Mouse (Mus musculus) MEL (cell line): ENCODE measurements around the gene Zfp385b. TPM values are rescaled to one million over a fixed set of nuclear protein-coding genes. Genes with fewer than 3 reads are reported as not detected.

ENCODE experiments used
- DNase-seq: peaks from one replicate; pipeline ENCODE4 v3.0.0; 2011; ENCODE audit warnings: low read depth, low spot score
- H3K27ac ChIP-seq: 2 replicates; pipeline ENCODE4 v1.5.1; 2012; ENCODE audit warnings: low read depth, mild to moderate bottlenecking, control low read depth, low read length, moderate library complexity; ENCODE audit not compliant: control insufficient read depth
- H3K27me3 ChIP-seq, 2 experiments: fragments of 150-350 bp in 1 of 2; sonication (generic) in 1 of 2; 2 replicates each; pipeline ENCODE4 v1.6.1; 2012; ENCODE audit warnings: low read length in 2 of 2, mild to moderate bottlenecking in 2 of 2, improper control_type of control experiment in 1 of 2, moderate library complexity in 1 of 2; ENCODE audit not compliant: insufficient read depth in 2 of 2, control insufficient read depth in 1 of 2
- H3K36me3 ChIP-seq, 2 experiments: 2 replicates each; pipeline ENCODE4 v1.6.1; 2012 to 2014; ENCODE audit warnings: low read length in 2 of 2, improper control_type of control experiment in 1 of 2, inconsistent platforms in 1 of 2, mild to moderate bottlenecking in 1 of 2; ENCODE audit not compliant: insufficient read depth in 2 of 2, control insufficient read depth in 1 of 2
- H3K4me1 ChIP-seq, 2 experiments: fragments of 150-350 bp in 1 of 2; sonication (generic) in 1 of 2; 2 replicates each; pipeline ENCODE4 v1.6.1; 2012; ENCODE audit warnings: low read length in 2 of 2, improper control_type of control experiment in 1 of 2, mild to moderate bottlenecking in 1 of 2; ENCODE audit not compliant: insufficient read depth in 2 of 2, control insufficient read depth in 1 of 2
- H3K4me3 ChIP-seq, 2 experiments: fragments of 150-350 bp in 1 of 2; sonication (generic) in 1 of 2; 2 replicates each; pipeline ENCODE4 v1.5.1; 2012; ENCODE audit warnings: low read depth in 2 of 2, low read length in 2 of 2, mild to moderate bottlenecking in 2 of 2, moderate library complexity in 2 of 2, control low read depth in 1 of 2, improper control_type of control experiment in 1 of 2; ENCODE audit not compliant: control insufficient read depth in 1 of 2, insufficient read depth in 1 of 2
- H3K79me2 ChIP-seq: 2 replicates; pipeline ENCODE4 v1.6.1; 2012; ENCODE audit warnings: mild to moderate bottlenecking, low read length, moderate library complexity; ENCODE audit not compliant: control insufficient read depth, poor library complexity, insufficient read depth
- H3K9ac ChIP-seq: 2 replicates; pipeline ENCODE4 v1.6.1; 2012; ENCODE audit warnings: low read depth, mild to moderate bottlenecking, control low read depth, low read length, moderate library complexity; ENCODE audit not compliant: control insufficient read depth, poor library complexity, severe bottlenecking
- H3K9me3 ChIP-seq: fragments of 150-350 bp; sonication (generic); replicated peaks from 2 replicates; pipeline ENCODE4 v1.6.1; 2012; ENCODE audit warnings: mild to moderate bottlenecking, low read length, improper control_type of control experiment, moderate library complexity; ENCODE audit not compliant: insufficient read depth
- ELF1 ChIP-seq: IDR thresholded peaks from 2 replicates; pipeline ENCODE4 v1.6.1; 2014; ENCODE audit warnings: low read depth, mild to moderate bottlenecking, inconsistent platforms, low read length, improper control_type of control experiment, moderate library complexity
- EP300 ChIP-seq, 2 experiments: IDR thresholded peaks; 2 replicates each; pipeline ENCODE4 v1.6.1; 2011; ENCODE audit warnings: improper control_type of control experiment in 2 of 2, low read length in 2 of 2, low read depth in 1 of 2, mild to moderate bottlenecking in 1 of 2
- GATA1 ChIP-seq: IDR thresholded peaks from 2 replicates; pipeline ENCODE4 v1.6.1; 2011; ENCODE audit warnings: low read depth, low read length, improper control_type of control experiment
- HCFC1 ChIP-seq: IDR thresholded peaks from 2 replicates; pipeline ENCODE4 v1.6.1; 2012; ENCODE audit warnings: low read depth, mild to moderate bottlenecking, inconsistent platforms, low read length, improper control_type of control experiment, moderate library complexity
- JUND ChIP-seq: IDR thresholded peaks from 2 replicates; pipeline ENCODE4 v1.6.1; 2011; ENCODE audit warnings: low read depth, mild to moderate bottlenecking, improper control_type of control experiment, low read length
- MAFK ChIP-seq: IDR thresholded peaks from 2 replicates; pipeline ENCODE4 v1.6.1; 2011; ENCODE audit warnings: low read depth, mild to moderate bottlenecking, low read length, improper control_type of control experiment, borderline replicate concordance
- MEF2A ChIP-seq: IDR thresholded peaks from 2 replicates; pipeline ENCODE4 v1.6.1; 2014; ENCODE audit warnings: low read depth, mild to moderate bottlenecking, inconsistent platforms, low read length, improper control_type of control experiment; ENCODE audit not compliant: poor library complexity, insufficient replicate concordance, severe bottlenecking; ENCODE audit errors: extremely low read depth
- MYB ChIP-seq: IDR thresholded peaks from 2 replicates; pipeline ENCODE4 v1.6.1; 2011; ENCODE audit warnings: mild to moderate bottlenecking, low read depth, low read length, improper control_type of control experiment
- NRF1 ChIP-seq: IDR thresholded peaks from 2 replicates; pipeline ENCODE4 v1.6.1; 2014; ENCODE audit warnings: low read depth, mild to moderate bottlenecking, inconsistent platforms, low read length, improper control_type of control experiment, moderate library complexity; ENCODE audit not compliant: poor library complexity, insufficient read depth, severe bottlenecking
- POLR2A ChIP-seq, 2 experiments: IDR thresholded peaks; 2 replicates each; pipeline ENCODE4 v1.6.1; 2011 to 2012; ENCODE audit warnings: low read length in 2 of 2, mild to moderate bottlenecking in 2 of 2, control low read depth in 1 of 2, improper control_type of control experiment in 1 of 2, low read depth in 1 of 2, moderate library complexity in 1 of 2; ENCODE audit not compliant: control insufficient read depth in 1 of 2, insufficient read depth in 1 of 2, poor library complexity in 1 of 2
- POLR2AphosphoS2 ChIP-seq: IDR thresholded peaks from 2 replicates; pipeline ENCODE4 v1.6.1; 2011; ENCODE audit warnings: low read length, improper control_type of control experiment
- POLR2AphosphoS5 ChIP-seq: IDR thresholded peaks from 2 replicates; pipeline ENCODE4 v1.6.1; 2012; ENCODE audit warnings: low read depth, borderline replicate concordance, mild to moderate bottlenecking, inconsistent platforms, low read length, moderate library complexity, mixed read lengths
- RCOR1 ChIP-seq: IDR thresholded peaks from 2 replicates; pipeline ENCODE4 v1.6.1; 2012; ENCODE audit warnings: low read depth, mild to moderate bottlenecking, inconsistent platforms, low read length, improper control_type of control experiment
- TCF12 ChIP-seq: IDR thresholded peaks from 2 replicates; pipeline ENCODE4 v1.6.1; 2014; ENCODE audit warnings: low read depth, mild to moderate bottlenecking, inconsistent platforms, low read length, improper control_type of control experiment, moderate library complexity
- USF1 ChIP-seq: IDR thresholded peaks from 2 replicates; pipeline ENCODE4 v1.6.1; 2014; ENCODE audit warnings: low read depth, mild to moderate bottlenecking, inconsistent platforms, low read length, improper control_type of control experiment, moderate library complexity
- USF2 ChIP-seq, 2 experiments: IDR thresholded peaks; 2 replicates each; pipeline ENCODE4 v1.6.1; 2011 to 2012; ENCODE audit warnings: improper control_type of control experiment in 2 of 2, low read length in 2 of 2, borderline replicate concordance in 1 of 2, inconsistent platforms in 1 of 2, low read depth in 1 of 2, mild to moderate bottlenecking in 1 of 2; ENCODE audit not compliant: insufficient read depth in 1 of 2
- polyA plus RNA-seq, 2 experiments: library from polyadenylated mRNA; stranded (reverse) in 1 of 2; unstranded in 1 of 2; fragments of >175 nt in 1 of 2; fragments of >200 nt in 1 of 2; gene quantifications; 2 replicates each; pipeline versions ENCODE4 v1.2.1 to v1.2.4; 2012; ENCODE audit warnings: low replicate concordance in 2 of 2, low read depth in 1 of 2; ENCODE audit not compliant: insufficient read length in 2 of 2, insufficient read depth in 1 of 2, missing spikeins in 1 of 2
- total RNA-seq: library from RNA; depleted of rRNA; stranded (reverse); fragments of 300-350 nt; gene quantifications from 2 replicates; pipeline ENCODE4 v1.2.3, GENCODE M21; 2012

Gene Zfp385b
- total and polyA plus RNA-seq, 3 experiments: not detected

DNA sequence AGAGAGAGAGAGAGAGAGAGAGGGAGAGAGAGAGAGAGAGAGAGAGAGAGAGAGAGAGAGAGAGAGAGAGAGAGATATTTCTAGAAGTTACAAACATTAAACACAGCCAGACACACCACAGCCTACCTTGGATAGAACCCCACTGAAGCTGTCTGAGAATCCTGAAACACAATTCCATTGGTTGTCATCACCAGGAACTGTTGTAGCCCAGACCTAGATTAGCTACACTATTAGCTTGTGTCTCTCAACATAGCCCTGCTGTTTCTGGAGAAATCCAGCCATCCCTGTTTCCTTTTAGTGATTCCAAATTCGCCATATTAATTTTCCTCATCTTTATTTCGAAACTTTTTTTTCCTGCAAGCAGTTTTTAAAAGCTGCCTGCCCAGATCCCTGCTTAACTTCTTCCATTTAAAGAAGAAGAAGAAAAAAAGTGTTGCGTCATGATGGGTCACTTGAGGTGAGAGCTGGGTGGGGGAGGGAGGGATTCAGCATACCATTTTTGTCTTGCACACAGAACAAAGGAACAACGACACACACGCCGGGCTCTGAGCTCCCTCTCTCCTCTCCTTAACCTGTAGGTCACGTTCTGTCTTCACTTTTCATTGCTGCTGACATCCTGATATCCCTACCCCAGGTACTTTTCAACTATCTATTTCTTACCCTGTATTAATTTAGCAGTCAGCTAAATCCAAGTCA, 6.8 kb upstream of the Zfp385b start:
- H3K9ac ChIP-seq: no peak overlapping the region
- no peaks in the 10 kb centered on the region for H3K4me1 ChIP-seq
- no peaks in the 10 kb centered on the region for H3K36me3 ChIP-seq
- no peak overlapping the region for H3K27ac ChIP-seq
- TF ChIP-seq HCFC1: no peak
- no peak for TF ChIP-seq POLR2A (IDR thresholded peaks at IDR 0.05; ENCODE audit: control insufficient read depth in 1 of 2, insufficient read depth in 1 of 2, low read depth in 1 of 2, low read length in 2 of 2, poor library complexity in 1 of 2)
- no peak for TF ChIP-seq USF1
- TF ChIP-seq EP300 (IDR thresholded peaks at IDR 0.05; ENCODE audit: low read depth in 1 of 2, low read length in 2 of 2): no peak
- no peak for TF ChIP-seq MEF2A
- TF ChIP-seq ELF1: no peak
- no peak for TF ChIP-seq RCOR1
- TF ChIP-seq JUND: no peak
- no peak for TF ChIP-seq TCF12
- H3K79me2 ChIP-seq: no peaks in the 10 kb centered on the region
- no peak for DNase-seq
- no peak overlapping the region for H3K4me3 ChIP-seq
- H3K27me3 ChIP-seq: no peaks in the 10 kb centered on the region
- H3K9me3 ChIP-seq: no peaks in the 10 kb centered on the region

DNA sequence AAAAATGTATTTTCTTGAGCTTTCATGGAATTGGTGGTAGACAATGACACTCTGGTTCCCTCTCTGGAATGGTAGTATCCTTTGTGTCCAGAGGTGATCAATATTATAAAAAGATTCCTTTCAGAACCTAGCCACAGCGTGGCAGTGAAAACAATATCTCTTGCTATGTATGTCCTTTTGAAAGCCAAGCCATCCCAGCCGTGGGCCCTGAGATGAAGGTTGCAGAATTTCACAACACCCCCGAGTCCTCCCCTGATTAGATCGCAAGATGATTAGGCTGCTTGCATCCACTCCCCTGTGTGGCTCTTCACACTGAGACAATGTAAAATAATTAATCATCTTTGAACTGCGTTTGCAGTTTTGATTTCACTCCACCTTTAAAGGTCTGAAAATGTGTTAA, 3.6 kb upstream of the Zfp385b start:
- H3K4me1 ChIP-seq: no peaks in the 10 kb centered on the region
- H3K79me2 ChIP-seq: no peaks in the 10 kb centered on the region
- no peak overlapping the region for H3K27ac ChIP-seq
- DNase-seq: no peak
- H3K4me3 ChIP-seq: no peak overlapping the region
- no peaks in the 10 kb centered on the region for H3K9me3 ChIP-seq
- H3K9ac ChIP-seq: no peak overlapping the region
- H3K36me3 ChIP-seq: no peaks in the 10 kb centered on the region
- no peaks in the 10 kb centered on the region for H3K27me3 ChIP-seq
- no peak for TF ChIP-seq EP300 (IDR thresholded peaks at IDR 0.05; ENCODE audit: low read depth in 1 of 2, low read length in 2 of 2)
- TF ChIP-seq MAFK: no peak
- TF ChIP-seq HCFC1: no peak
- no peak for TF ChIP-seq USF1
- no peak for TF ChIP-seq POLR2AphosphoS5
- no peak for TF ChIP-seq POLR2AphosphoS2
- no peak for TF ChIP-seq MYB
- no peak for TF ChIP-seq TCF12
- no peak for TF ChIP-seq ELF1
- no peak for TF ChIP-seq NRF1
- TF ChIP-seq GATA1: no peak
- TF ChIP-seq POLR2A (IDR thresholded peaks at IDR 0.05; ENCODE audit: control insufficient read depth in 1 of 2, insufficient read depth in 1 of 2, low read depth in 1 of 2, low read length in 2 of 2, poor library complexity in 1 of 2): no peak
- TF ChIP-seq USF2 (IDR thresholded peaks at IDR 0.05; ENCODE audit: borderline replicate concordance in 1 of 2, insufficient read depth in 1 of 2, low read depth in 1 of 2, low read length in 2 of 2): no peak
